8 mouse cellular contexts compared by ENCODE assay signal in genomic region chr10:70520143-70521131, GRCm38 (mm10).
DNase-seq lines count a peak whose midpoint lies in the region; ATAC-seq and TF ChIP-seq lines count a peak whose summit lies in the region.

No protein-coding gene starts in this region.

- TF ChIP-seq POLR2A in limb, embryonic 14.5 days (IDR thresholded peaks at IDR 0.05; ENCODE audit: borderline replicate concordance, extremely low read depth, insufficient read depth, insufficient read length): no peak

- H3K4me2 ChIP-seq in forebrain, embryonic 13.5 days: peak overlapping the region; percentile 90
- peak overlapping the region; percentile 95 for H3K4me2 ChIP-seq in limb, embryonic 14.5 days (replicated peaks; ENCODE audit: low read depth, low read length, severe bottlenecking)
- H3K4me2 ChIP-seq in neural tube, embryonic 13.5 days: peak overlapping the region; percentile 93

- H3K4me3 ChIP-seq in forebrain, embryonic 13.5 days: peak overlapping the region; percentile 48
- H3K4me3 ChIP-seq in limb, embryonic 14.5 days (replicated peaks; ENCODE audit: low read length): peak overlapping the region; percentile 47
- H3K4me3 ChIP-seq in neural tube, embryonic 13.5 days: peak overlapping the region; percentile 48

- peak; percentile 88 for ATAC-seq in forebrain, embryonic 13.5 days
- peak; percentile 64; the same call in 1 of the 2 replicates for ATAC-seq in limb, embryonic 14.5 days (ENCODE audit: low FRiP score, low read depth)
- peak; percentile 85 for ATAC-seq in neural tube, embryonic 13.5 days (ENCODE audit: low read depth)

- H3K9ac ChIP-seq in forebrain, embryonic 13.5 days: peak overlapping the region; percentile 75
- H3K9ac ChIP-seq in limb, embryonic 14.5 days (ENCODE audit: low read depth, low read length, severe bottlenecking): peak overlapping the region; percentile 49
- H3K9ac ChIP-seq in neural tube, embryonic 13.5 days: peak overlapping the region; percentile 67

- H3K36me3 ChIP-seq in forebrain, embryonic 13.5 days (ENCODE audit: poor library complexity, severe bottlenecking): 0 out of 2 replicates have a peak, but pooled peaks cover 1% of the 10 kb centered on the region
- no peaks in the 10 kb centered on the region for H3K36me3 ChIP-seq in limb, embryonic 14.5 days (ENCODE audit: control insufficient read depth, insufficient read depth, low read length)
- peaks cover 19% of the 10 kb centered on the region for H3K36me3 ChIP-seq in neural tube, embryonic 13.5 days

- H3K4me1 ChIP-seq in forebrain, embryonic 13.5 days: peaks cover 27% of the 10 kb centered on the region
- H3K4me1 ChIP-seq in limb, embryonic 14.5 days (ENCODE audit: control insufficient read depth, insufficient read depth, low read length): peaks cover 10% of the 10 kb centered on the region
- H3K4me1 ChIP-seq in neural tube, embryonic 13.5 days (replicated peaks): peaks cover 28% of the 10 kb centered on the region

- no peaks in the 10 kb centered on the region for H3K27me3 ChIP-seq in forebrain, embryonic 13.5 days
- H3K27me3 ChIP-seq in limb, embryonic 14.5 days (ENCODE audit: control insufficient read depth, insufficient read depth, low read length): no peaks in the 10 kb centered on the region
- no peaks in the 10 kb centered on the region for H3K27me3 ChIP-seq in neural tube, embryonic 13.5 days

- intact Hi-C loops in heart, postnatal 25 days (cut with DNase I): no loop called here

- peaks cover 2% of the 10 kb centered on the region for H3K9me3 ChIP-seq in forebrain, embryonic 13.5 days (replicated peaks)
- peaks cover 1% of the 10 kb centered on the region for H3K9me3 ChIP-seq in limb, embryonic 14.5 days (ENCODE audit: control insufficient read depth, low read length)
- 0 out of 2 replicates have a peak, but pooled peaks cover 2% of the 10 kb centered on the region for H3K9me3 ChIP-seq in neural tube, embryonic 13.5 days

- 1% methylated on average over 38 of the region's 38 CpGs for WGBS in forebrain, embryonic 13.5 days
- WGBS in limb, embryonic 14.5 days: under 1% methylated on average over 38 of the region's 38 CpGs
- under 1% methylated on average over 38 of the region's 38 CpGs for WGBS in neural tube, embryonic 13.5 days

- peak overlapping the region; percentile 68 for H3K27ac ChIP-seq in forebrain, embryonic 13.5 days
- H3K27ac ChIP-seq in limb, embryonic 14.5 days (replicated peaks; ENCODE audit: low read depth, low read length): peak overlapping the region; percentile 58
- H3K27ac ChIP-seq in neural tube, embryonic 13.5 days (replicated peaks): peak overlapping the region; percentile 75

- peak; percentile 30 for DNase-seq in adrenal gland, postnatal 10 days
- DNase-seq in adrenal gland, adult 8-10 months: no peak
- peak; percentile 30 for DNase-seq in adrenal gland, postnatal 14 days
- peak; percentile 27 for DNase-seq in heart, postnatal 25 days (ENCODE audit: low spot score)
- peak; percentile 64 for DNase-seq in limb, embryonic 14.5 days (ENCODE audit: low spot score)
- DNase-seq in thymus, adult 18-20 months: no peak

Comparison
In these comparisons a context has a peak if more than half of its experiments do, and no peak if none do; other contexts are left out.
1. DNase-seq: peak in adrenal gland, postnatal 10 days (single experiment), adrenal gland, postnatal 14 days (single experiment), heart, postnatal 25 days (single experiment) and limb, embryonic 14.5 days (single experiment); none in adrenal gland, adult 8-10 months (single experiment) and thymus, adult 18-20 months (0 of 2).
2. Peak in every context shown above with its lines, with median percentiles within 50 percentile points of each other: ATAC-seq, H3K27ac ChIP-seq, H3K4me2 ChIP-seq, H3K4me3 ChIP-seq and H3K9ac ChIP-seq.